Mouse (Mus musculus) lung, postnatal 0 days (tissue): ENCODE measurements at regions not wholly inside any gene's neighbourhood (a gene's known extent, or its start where the extent isn't known, plus 50 kb on each side); places are given as distances from the start of the nearest gene placed in this dataset.
A peak's percentile ranks its signal among the peaks of the same experiment; 100 is the strongest.

Experiments
- ATAC-seq: fragments of 200-750 bp; cut with Nextera tagmentation; 2 replicates; pipeline ENCODE4 v1.8.0; 2017; ENCODE audit warnings: moderate library complexity
- DNase-seq: peaks from one replicate; pipeline ENCODE4 v3.0.0-alpha.2; 2016; ENCODE audit warnings: low spot score
- H3K27ac ChIP-seq: fragments of 300-500 bp; sonication (generic); 2 replicates; pipeline ENCODE4 v1.5.1; 2014; ENCODE audit warnings: antibody characterized with exemption, mild to moderate bottlenecking, low read length, mixed read lengths
- H3K27me3 ChIP-seq: fragments of 300-500 bp; sonication (generic); replicated peaks from 2 replicates; pipeline ENCODE4 v1.6.1; 2014; ENCODE audit warnings: low read length, mixed read lengths; ENCODE audit not compliant: insufficient read depth
- H3K36me3 ChIP-seq: fragments of 300-500 bp; sonication (generic); 2 replicates; pipeline ENCODE4 v1.6.1; 2014; ENCODE audit warnings: low read length, mixed read lengths; ENCODE audit not compliant: insufficient read depth
- H3K4me1 ChIP-seq: fragments of 300-500 bp; sonication (generic); 2 replicates; pipeline ENCODE4 v1.6.1; 2014; ENCODE audit warnings: antibody characterized with exemption, low read depth, low read length, mixed read lengths; ENCODE audit not compliant: insufficient read depth
- H3K4me2 ChIP-seq: fragments of 300-500 bp; sonication (generic); replicated peaks from 2 replicates; pipeline ENCODE4 v1.6.1; 2014; ENCODE audit warnings: low read depth, mild to moderate bottlenecking, low read length, moderate library complexity, mixed read lengths
- H3K4me3 ChIP-seq: fragments of 300-500 bp; sonication (generic); 2 replicates; pipeline ENCODE4 v1.5.1; 2014; ENCODE audit warnings: low read depth, low read length
- H3K9ac ChIP-seq: fragments of 300-500 bp; sonication (generic); replicated peaks from 2 replicates; pipeline ENCODE4 v1.6.1; 2014; ENCODE audit warnings: low read depth, mild to moderate bottlenecking
- H3K9me3 ChIP-seq: fragments of 300-500 bp; sonication (generic); 2 replicates; pipeline ENCODE4 v1.6.1; 2016; ENCODE audit warnings: low read length, mixed read lengths
- CTCF ChIP-seq: IDR thresholded peaks from 2 replicates; pipeline ENCODE4 v1.5.1; 2016; ENCODE audit warnings: antibody characterized with exemption, mild to moderate bottlenecking
- EP300 ChIP-seq: IDR thresholded peaks from 2 replicates; pipeline ENCODE4 v1.6.1; 2016; ENCODE audit warnings: antibody characterized with exemption, mild to moderate bottlenecking, control low read depth
- WGBS: fragments of 180-500 bp; shearing (Covaris S2); extraction: QIAGEN DNeasy Blood & Tissue Kit; methylation state at CpG from one replicate; pipeline ENCODE4 v1.1.7; 2014; 5-methylcytosine and 5-hydroxymethylcytosine counted together

GRCm38 (mm10) chr17:80891656-80892055 is 52.8 kb upstream of the Tmem178 start:
- Histone ChIP-seq H3K4me2 (no peak overlapping the region), H3K36me3 (no peaks in the 10 kb centered on the region), H3K4me3 (no peak overlapping the region), H3K4me1 (peaks cover 11% of the 10 kb centered on the region), H3K9ac (no peak overlapping the region), H3K27ac (no peak overlapping the region), H3K27me3 (no peaks in the 10 kb centered on the region), H3K9me3 (no peaks in the 10 kb centered on the region)
- DNase-seq (peak; percentile 77), ATAC-seq (peak; percentile 67)
- TF ChIP-seq EP300 (peak; percentile 28; the same call in 1 of the 2 replicates), CTCF (no peak)
- WGBS = 30% methylated on average over 5 of the region's 5 CpGs

- Histone ChIP-seq H3K4me2 (no peak overlapping the region), H3K9ac (no peak overlapping the region), H3K27me3 (no peaks in the 10 kb centered on the region), H3K27ac (no peak overlapping the region), H3K36me3 (no peaks in the 10 kb centered on the region), H3K4me3 (no peak overlapping the region), H3K4me1 (peaks cover 17% of the 10 kb centered on the region), H3K9me3 (no peaks in the 10 kb centered on the region)
- WGBS = 83% methylated on average over 4 of the region's 4 CpGs
- no peak for ATAC-seq
- no peak for TF ChIP-seq CTCF
- no peak for DNase-seq
These were observed 55.3 kb upstream of the Tmem178 start for GRCm38 (mm10) chr17:80889095-80889494.

- 40% methylated on average over 8 of the region's 8 CpGs for WGBS
- H3K27ac ChIP-seq = no peak overlapping the region
- peaks cover 17% of the 10 kb centered on the region for H3K4me1 ChIP-seq
- no peak for TF ChIP-seq CTCF
- no peak for TF ChIP-seq EP300
- H3K9me3 ChIP-seq = no peaks in the 10 kb centered on the region
- DNase-seq (no peak), ATAC-seq (no peak)
- H3K36me3 ChIP-seq = no peaks in the 10 kb centered on the region
- no peaks in the 10 kb centered on the region for H3K27me3 ChIP-seq
- no peak overlapping the region for H3K4me2 ChIP-seq
- no peak overlapping the region for H3K9ac ChIP-seq
- H3K4me3 ChIP-seq = no peak overlapping the region
These were observed 56.7 kb upstream of the Tmem178 start for GRCm38 (mm10) chr17:80887749-80888119.

GRCm38 (mm10) chr17:80887021-80887748 is 57.2 kb upstream of the Tmem178 start:
- no peaks in the 10 kb centered on the region for H3K9me3 ChIP-seq
- 55% methylated on average over 18 of the region's 18 CpGs for WGBS
- H3K4me3 ChIP-seq = no peak overlapping the region
- no peak overlapping the region for H3K4me2 ChIP-seq
- H3K27ac ChIP-seq = no peak overlapping the region
- TF ChIP-seq EP300 (no peak), CTCF (no peak)
- H3K27me3 ChIP-seq = no peaks in the 10 kb centered on the region
- no peaks in the 10 kb centered on the region for H3K36me3 ChIP-seq
- H3K4me1 ChIP-seq = peaks cover 17% of the 10 kb centered on the region
- no peak overlapping the region for H3K9ac ChIP-seq
- DNase-seq (no peak), ATAC-seq (no peak)

- Histone ChIP-seq H3K9ac (no peak overlapping the region), H3K4me2 (no peak overlapping the region), H3K4me1 (peaks cover 14% of the 10 kb centered on the region), H3K27ac (peak overlapping the region; percentile 20; the same call in 1 of the 2 replicates), H3K36me3 (no peaks in the 10 kb centered on the region), H3K4me3 (no peak overlapping the region), H3K27me3 (no peaks in the 10 kb centered on the region), H3K9me3 (no peaks in the 10 kb centered on the region)
- TF ChIP-seq EP300 = no peak
- TF ChIP-seq CTCF = no peak
- ATAC-seq (no peak), DNase-seq (no peak)
- WGBS = 29% methylated on average over 3 of the region's 3 CpGs
These were observed 58.2 kb upstream of the Tmem178 start for GRCm38 (mm10) chr17:80886211-80886701.

GRCm38 (mm10) chr17:80885706-80886105 is 58.7 kb upstream of the Tmem178 start:
- ATAC-seq (no peak), DNase-seq (no peak)
- WGBS = 75% methylated on average over 9 of the region's 9 CpGs
- no peak for TF ChIP-seq CTCF
- no peak for TF ChIP-seq EP300
- H3K4me2 ChIP-seq = no peak overlapping the region
- peaks cover 14% of the 10 kb centered on the region for H3K4me1 ChIP-seq
- no peak overlapping the region for H3K9ac ChIP-seq
- H3K27ac ChIP-seq = no peak overlapping the region
- no peaks in the 10 kb centered on the region for H3K36me3 ChIP-seq
- no peak overlapping the region for H3K4me3 ChIP-seq
- no peaks in the 10 kb centered on the region for H3K27me3 ChIP-seq
- H3K9me3 ChIP-seq = no peaks in the 10 kb centered on the region
